Mouse (Mus musculus) stomach, postnatal 0 days (tissue): ENCODE data around the gene Mob3a.

Experiments used
- CTCF ChIP-seq: IDR thresholded peaks from 2 replicates; pipeline ENCODE4 v1.5.1; 2016; ENCODE audit warnings: antibody characterized with exemption, low read depth, mild to moderate bottlenecking, moderate library complexity
- EP300 ChIP-seq: optimal IDR thresholded peaks from 2 replicates; pipeline ENCODE3; 2016; ENCODE audit warnings: antibody characterized with exemption

- TF ChIP-seq EP300 (no peak), CTCF (no peak)
These were observed 42.5 kb upstream of the Mob3a start for GRCm38 (mm10) chr10:80744262-80744661.
